Mouse (Mus musculus) heart, embryonic 10.5 days (tissue): ENCODE measurements at regions not wholly inside any gene's neighbourhood (a gene's known extent, or its start where the extent isn't known, plus 50 kb on each side); places are given as distances from the start of the nearest gene placed in this dataset.

Experiments used
- DNase-seq: peaks from one replicate; pipeline ENCODE4 v3.0.0-alpha.2; 2017; ENCODE audit warnings: low spot score
- H3K27ac ChIP-seq: fragments of 300-500 bp; sonication (generic); 2 replicates; pipeline ENCODE4 v1.5.1; 2016; ENCODE audit warnings: mild to moderate bottlenecking
- H3K27me3 ChIP-seq: fragments of 300-500 bp; sonication (generic); 2 replicates; pipeline ENCODE4 v1.6.1; 2016; ENCODE audit warnings: mild to moderate bottlenecking; ENCODE audit not compliant: poor library complexity, insufficient read depth, severe bottlenecking
- H3K36me3 ChIP-seq: fragments of 300-500 bp; sonication (generic); 2 replicates; pipeline ENCODE4 v1.6.1; 2016; ENCODE audit warnings: mild to moderate bottlenecking, moderate library complexity
- H3K4me1 ChIP-seq: fragments of 300-500 bp; sonication (generic); 2 replicates; pipeline ENCODE4 v1.6.1; 2016; ENCODE audit warnings: mild to moderate bottlenecking
- H3K4me3 ChIP-seq: fragments of 300-500 bp; sonication (generic); 2 replicates; pipeline ENCODE4 v1.5.1; 2016; ENCODE audit warnings: mild to moderate bottlenecking, moderate library complexity
- H3K9me3 ChIP-seq: fragments of 300-500 bp; sonication (generic); 2 replicates; pipeline ENCODE4 v1.6.1; 2016; ENCODE audit warnings: mild to moderate bottlenecking, moderate library complexity
- WGBS: fragments of 180-500 bp; shearing (Covaris S2); methylation state at CpG from one replicate; pipeline ENCODE4 v1.1.7; 2016; 5-methylcytosine and 5-hydroxymethylcytosine counted together

DNA sequence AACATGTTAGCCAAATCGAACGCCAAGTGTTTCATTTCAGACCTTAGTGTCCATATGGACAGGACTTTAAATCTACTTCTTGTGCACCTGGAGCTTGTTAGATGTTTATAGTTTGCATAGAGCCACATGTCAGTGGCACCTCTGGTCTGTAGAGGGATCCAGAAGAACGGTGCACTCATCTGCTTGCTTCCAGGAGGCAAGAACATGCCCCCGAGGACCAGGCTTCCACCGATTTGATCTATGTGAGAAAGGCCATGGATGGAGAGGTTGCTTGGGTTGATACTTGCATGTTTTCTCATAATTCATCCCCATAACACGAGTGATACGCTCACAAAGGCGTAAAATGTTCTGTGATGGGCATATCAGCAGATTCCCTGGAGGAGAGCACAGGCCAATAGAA, 177.8 kb downstream of the Enc1 start:
- peaks cover 5% of the 10 kb centered on the region; the same call in 1 of the 2 replicates for H3K4me1 ChIP-seq
- H3K27ac ChIP-seq = no peak overlapping the region
- H3K4me3 ChIP-seq = no peak overlapping the region
- H3K9me3 ChIP-seq = no peaks in the 10 kb centered on the region
- H3K36me3 ChIP-seq = no peaks in the 10 kb centered on the region
- H3K27me3 ChIP-seq = peaks cover 9% of the 10 kb centered on the region
- WGBS = 84% methylated on average over 8 of the region's 8 CpGs
- DNase-seq = peak; percentile 66

DNA sequence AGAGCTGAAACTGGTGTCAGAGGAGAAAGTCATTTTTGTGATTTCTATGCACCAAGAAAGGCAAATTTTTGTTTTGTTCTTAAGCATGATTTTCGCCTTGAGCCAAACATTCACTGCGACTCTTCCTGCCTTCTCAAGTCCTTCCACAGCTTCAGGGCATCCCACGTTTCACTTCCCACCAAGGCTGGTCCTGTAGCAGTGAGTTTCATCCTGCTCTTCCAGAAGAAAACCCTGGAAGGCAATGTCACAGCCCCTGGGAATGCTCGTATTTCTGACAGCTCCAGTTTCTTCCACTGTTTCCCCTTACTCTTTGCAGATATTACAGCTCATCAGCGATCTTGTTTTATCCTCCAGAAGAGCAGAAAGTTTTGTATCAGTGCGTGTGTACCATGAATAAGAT, 177.2 kb downstream of the Enc1 start:
- peaks cover 9% of the 10 kb centered on the region for H3K27me3 ChIP-seq
- no peaks in the 10 kb centered on the region for H3K9me3 ChIP-seq
- peaks cover 5% of the 10 kb centered on the region; the same call in 1 of the 2 replicates for H3K4me1 ChIP-seq
- no peaks in the 10 kb centered on the region for H3K36me3 ChIP-seq
- DNase-seq = peak; percentile 52
- WGBS = 67% methylated on average over 6 of the region's 6 CpGs
- no peak overlapping the region for H3K27ac ChIP-seq
- no peak overlapping the region for H3K4me3 ChIP-seq

DNA sequence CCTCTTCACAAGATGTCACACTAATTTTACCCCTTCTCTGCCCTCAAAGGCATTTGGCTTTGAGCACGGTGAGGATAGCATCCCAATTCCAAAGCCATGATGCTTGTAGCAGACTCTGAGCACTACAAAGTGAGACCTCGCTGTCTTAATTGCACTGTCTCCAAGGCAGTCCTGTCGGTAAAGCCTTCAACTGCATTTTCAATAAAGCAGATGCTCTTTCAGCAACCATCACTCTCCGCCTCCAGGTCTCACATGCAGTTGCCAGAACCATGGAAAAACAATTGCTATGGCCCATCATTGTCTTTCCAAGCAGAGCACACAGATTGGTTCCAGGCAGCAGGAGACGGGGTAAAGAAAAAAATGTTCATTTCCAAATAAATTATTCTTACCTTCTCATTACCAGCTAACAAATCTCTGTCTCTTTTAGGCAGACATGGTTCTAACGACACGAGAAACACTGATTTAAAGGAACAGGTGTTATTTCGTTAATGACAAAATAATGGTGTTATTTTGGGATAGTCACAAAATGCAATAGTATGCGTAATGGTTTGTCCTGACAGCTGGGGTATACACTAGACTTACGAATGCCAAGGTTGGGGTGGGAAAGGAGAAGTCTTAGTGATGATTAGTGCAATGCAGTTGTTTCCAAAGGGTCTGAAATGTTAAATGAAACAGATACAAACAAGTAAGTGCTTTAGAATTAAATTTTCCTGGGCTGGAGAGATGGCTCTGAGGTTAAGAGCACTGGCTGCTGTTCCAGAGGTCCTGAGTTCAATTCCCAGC, 175.2 kb downstream of the Enc1 start:
- peaks cover 5% of the 10 kb centered on the region; the same call in 1 of the 2 replicates for H3K4me1 ChIP-seq
- H3K9me3 ChIP-seq = no peaks in the 10 kb centered on the region
- no peaks in the 10 kb centered on the region for H3K36me3 ChIP-seq
- WGBS = 75% methylated on average over 10 of the region's 10 CpGs
- DNase-seq = peak; percentile 17
- no peak overlapping the region for H3K27ac ChIP-seq
- H3K4me3 ChIP-seq = no peak overlapping the region
- peaks cover 3% of the 10 kb centered on the region; the same call in 1 of the 2 replicates for H3K27me3 ChIP-seq

DNA sequence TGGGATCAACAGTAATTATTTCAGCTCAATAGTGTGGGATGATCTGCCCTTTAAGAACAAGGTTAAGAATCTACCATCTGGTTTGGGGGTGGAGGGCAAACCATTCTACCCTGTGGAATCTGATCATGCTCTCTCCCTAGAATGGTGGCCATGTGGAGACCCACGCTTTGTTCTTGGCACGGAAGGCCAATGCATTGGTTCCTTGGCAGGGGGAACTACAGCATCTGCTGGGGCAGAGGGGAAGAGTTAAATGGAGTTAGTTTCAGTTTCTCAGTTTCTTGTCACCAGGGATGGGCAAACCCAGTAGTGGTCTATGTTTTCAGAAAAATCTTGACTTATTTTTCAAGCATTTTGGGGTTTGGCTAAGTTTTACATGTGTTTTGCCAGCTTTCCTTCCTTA, 174.5 kb downstream of the Enc1 start:
- Histone ChIP-seq H3K4me3 (no peak overlapping the region), H3K27me3 (peaks cover 3% of the 10 kb centered on the region; the same call in 1 of the 2 replicates)
- 87% methylated on average over 2 of the region's 2 CpGs for WGBS

DNA sequence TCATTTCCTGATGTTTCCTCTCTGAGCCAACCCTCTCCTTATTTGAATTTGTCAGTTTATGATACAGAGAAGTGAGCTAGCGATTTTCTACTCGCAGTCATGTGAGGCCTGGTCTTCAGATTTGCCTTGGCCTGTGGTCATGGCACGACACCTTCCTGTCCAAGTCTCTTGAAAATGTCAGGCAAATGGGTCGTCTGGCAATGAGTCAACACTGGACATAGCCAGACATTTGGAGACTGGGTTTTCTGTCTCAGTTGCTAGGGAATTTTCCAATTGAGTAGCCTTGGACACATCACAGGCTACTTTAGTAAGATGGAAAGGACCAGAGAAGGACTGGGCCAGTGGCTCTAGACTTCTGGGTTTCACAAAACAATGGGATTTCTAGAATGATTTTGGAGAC, 171.2 kb downstream of the Enc1 start:
- 76% methylated on average over 4 of the region's 4 CpGs for WGBS
- H3K27ac ChIP-seq = no peak overlapping the region

More for the DNA sequence above, 174.5 kb downstream of the Enc1 start:
- no peaks in the 10 kb centered on the region for H3K36me3 ChIP-seq
- H3K4me1 ChIP-seq = peaks cover 8% of the 10 kb centered on the region
- H3K27ac ChIP-seq = no peak overlapping the region
- H3K9me3 ChIP-seq = no peaks in the 10 kb centered on the region
- DNase-seq = peak; percentile 61

DNA sequence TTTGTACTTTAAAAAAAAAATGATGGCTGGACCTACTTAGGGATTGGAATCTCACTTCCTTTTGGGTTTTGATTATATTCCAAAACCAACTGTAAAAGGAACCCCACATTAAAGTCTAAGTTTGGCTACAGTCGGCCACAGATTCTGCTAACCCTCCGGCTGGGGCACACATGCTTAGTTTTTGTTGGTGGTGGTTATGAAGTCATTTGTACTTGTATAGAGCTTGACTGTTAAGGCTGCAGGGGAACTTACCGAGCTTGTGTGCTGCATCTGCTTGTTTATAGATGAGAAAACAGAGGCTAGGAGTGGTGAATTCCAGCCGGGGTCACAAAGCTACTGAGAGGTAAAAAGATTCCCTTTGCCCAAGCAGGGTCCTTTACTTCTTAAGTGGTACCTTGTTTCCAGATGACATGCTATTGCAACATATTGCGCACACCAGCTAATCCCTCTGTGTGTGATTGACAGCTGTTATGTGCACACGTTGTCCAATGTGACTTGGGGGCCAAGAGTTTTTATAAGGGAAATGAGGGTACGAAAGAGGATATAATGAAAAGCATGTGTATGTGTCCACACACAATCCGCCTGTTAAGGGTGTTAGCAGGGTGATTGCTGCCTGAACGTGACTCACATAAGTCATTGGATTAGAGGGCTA, 169.8 kb downstream of the Enc1 start:
- peak; percentile 39 for DNase-seq
- H3K4me3 ChIP-seq = no peak overlapping the region
- H3K27ac ChIP-seq = no peak overlapping the region
- no peaks in the 10 kb centered on the region for H3K36me3 ChIP-seq
- peaks cover 30% of the 10 kb centered on the region for H3K4me1 ChIP-seq
- 79% methylated on average over 9 of the region's 9 CpGs for WGBS
- no peaks in the 10 kb centered on the region for H3K27me3 ChIP-seq
- no peaks in the 10 kb centered on the region for H3K9me3 ChIP-seq

More for the DNA sequence above, 171.2 kb downstream of the Enc1 start:
- DNase-seq = peak; percentile 25
- H3K27me3 ChIP-seq = no peaks in the 10 kb centered on the region
- no peaks in the 10 kb centered on the region for H3K9me3 ChIP-seq
- peaks cover 23% of the 10 kb centered on the region for H3K4me1 ChIP-seq
- H3K4me3 ChIP-seq = no peak overlapping the region
- no peaks in the 10 kb centered on the region for H3K36me3 ChIP-seq

DNA sequence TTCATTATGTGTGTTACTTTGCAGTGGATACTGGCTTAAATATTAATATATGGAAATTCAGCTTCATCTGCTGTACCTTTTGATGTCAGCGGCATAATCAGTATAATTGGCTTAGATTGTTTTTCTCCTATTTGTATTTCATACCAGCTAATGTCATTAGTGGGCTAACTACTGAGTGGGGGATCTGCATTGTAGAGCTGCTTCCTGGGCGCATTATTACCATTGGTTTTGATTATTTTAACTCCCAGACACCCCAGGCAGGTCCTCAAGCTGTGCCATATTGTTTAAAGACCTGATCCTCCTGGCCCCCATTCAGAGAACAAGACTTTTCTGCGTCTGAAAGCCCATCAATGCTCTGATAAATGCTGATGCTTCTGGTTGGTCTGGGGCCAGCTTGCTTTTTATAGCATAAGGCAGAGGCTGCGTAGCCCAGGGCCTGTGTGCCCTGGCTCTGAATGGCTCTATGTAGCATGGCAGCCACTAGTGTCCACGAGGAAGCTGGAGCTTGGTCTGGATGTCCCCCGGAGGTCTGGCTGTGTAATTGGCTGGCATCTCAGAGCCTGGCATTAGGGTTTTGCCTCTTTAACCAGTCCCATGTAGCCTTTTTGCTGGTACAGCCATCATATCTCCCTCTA, 169.1 kb downstream of the Enc1 start:
- H3K4me1 ChIP-seq = peaks cover 30% of the 10 kb centered on the region
- no peak overlapping the region for H3K27ac ChIP-seq
- H3K36me3 ChIP-seq = no peaks in the 10 kb centered on the region
- H3K4me3 ChIP-seq = no peak overlapping the region
- WGBS = 63% methylated on average over 6 of the region's 6 CpGs
- H3K27me3 ChIP-seq = no peaks in the 10 kb centered on the region
- peak; percentile 63 for DNase-seq
- H3K9me3 ChIP-seq = no peaks in the 10 kb centered on the region

DNA sequence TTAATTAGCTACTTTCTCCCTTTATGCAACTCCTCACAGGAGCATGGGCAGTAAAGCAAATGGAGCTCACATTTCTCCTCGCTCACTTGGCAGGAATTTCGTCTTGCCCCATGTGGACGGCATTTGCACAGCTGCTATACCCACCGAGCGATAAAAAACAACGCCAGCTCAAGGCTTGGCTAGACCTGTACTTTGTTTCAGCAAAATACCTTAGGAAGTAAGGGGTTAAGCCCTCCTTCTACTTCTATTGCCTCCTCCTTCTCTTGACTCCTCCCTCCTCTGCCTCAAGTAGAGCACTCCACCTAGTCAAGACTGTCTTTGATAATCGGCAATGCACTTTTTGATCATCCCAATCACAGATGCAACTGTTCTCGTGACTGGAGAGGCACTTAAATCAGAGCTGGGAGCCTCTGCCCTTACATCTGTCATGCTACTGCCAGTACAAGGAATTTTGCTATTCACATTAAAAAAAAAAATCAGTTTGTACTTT, 168.4 kb downstream of the Enc1 start:
- whole genome bisulfite sequencing = 69% methylated on average over 8 of the region's 8 CpGs
- no peak overlapping the region for H3K4me3 ChIP-seq
- peak; percentile 58 for DNase-seq
- peaks cover 30% of the 10 kb centered on the region for H3K4me1 ChIP-seq
- 0 out of 2 replicates have a peak overlapping the region, but pooled peaks have one; percentile 36 for H3K27ac ChIP-seq
- H3K27me3 ChIP-seq = no peaks in the 10 kb centered on the region
- no peaks in the 10 kb centered on the region for H3K9me3 ChIP-seq
- no peaks in the 10 kb centered on the region for H3K36me3 ChIP-seq

DNA sequence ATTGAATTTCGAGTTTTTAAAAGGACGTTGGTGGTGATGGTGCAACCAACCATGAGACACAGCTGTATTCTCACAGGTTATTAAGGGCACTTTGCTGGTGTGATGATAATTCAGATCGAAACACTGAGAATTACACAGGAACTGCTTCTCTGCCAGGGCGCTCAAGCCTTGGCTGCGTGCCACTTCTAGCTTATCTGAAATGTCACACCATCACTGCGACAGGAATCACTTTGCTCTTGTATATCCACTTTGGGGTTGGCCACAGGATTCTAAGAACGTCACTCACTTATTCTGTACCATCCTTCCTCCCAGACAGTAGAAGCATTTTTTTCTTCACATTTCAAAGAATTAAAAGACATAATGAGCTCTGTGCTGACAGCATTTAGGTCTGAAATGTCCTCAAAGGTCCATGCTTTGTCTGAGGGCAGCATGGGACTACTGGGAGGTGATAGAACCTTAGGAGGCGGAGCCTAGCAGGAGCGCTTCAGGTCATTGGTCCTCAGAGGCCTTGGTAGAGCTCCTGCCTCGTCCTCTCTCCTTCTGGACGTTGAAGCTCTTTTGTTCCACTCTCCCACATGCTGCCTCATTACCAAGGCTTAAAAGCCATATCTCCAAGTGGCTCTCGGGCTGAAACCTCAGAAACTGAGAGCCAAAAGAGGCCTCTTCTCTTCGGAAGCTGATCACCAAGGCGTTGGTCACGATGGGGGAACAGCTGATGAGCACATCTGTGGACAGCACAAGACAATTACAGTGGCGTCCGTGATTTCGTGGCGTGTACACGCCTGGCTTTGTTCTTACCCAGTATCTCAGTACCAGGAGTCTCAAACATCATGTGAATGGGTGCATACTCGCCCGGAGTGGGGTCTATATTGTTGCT, 167.7 kb downstream of the Enc1 start:
- no peaks in the 10 kb centered on the region for H3K27me3 ChIP-seq
- peak overlapping the region; percentile 36; the same call in 1 of the 2 replicates for H3K27ac ChIP-seq
- H3K9me3 ChIP-seq = no peaks in the 10 kb centered on the region
- H3K4me3 ChIP-seq = no peak overlapping the region
- no peaks in the 10 kb centered on the region for H3K36me3 ChIP-seq
- DNase-seq = peak; percentile 71
- 58% methylated on average over 22 of the region's 22 CpGs for WGBS
- H3K4me1 ChIP-seq = peaks cover 30% of the 10 kb centered on the region

DNA sequence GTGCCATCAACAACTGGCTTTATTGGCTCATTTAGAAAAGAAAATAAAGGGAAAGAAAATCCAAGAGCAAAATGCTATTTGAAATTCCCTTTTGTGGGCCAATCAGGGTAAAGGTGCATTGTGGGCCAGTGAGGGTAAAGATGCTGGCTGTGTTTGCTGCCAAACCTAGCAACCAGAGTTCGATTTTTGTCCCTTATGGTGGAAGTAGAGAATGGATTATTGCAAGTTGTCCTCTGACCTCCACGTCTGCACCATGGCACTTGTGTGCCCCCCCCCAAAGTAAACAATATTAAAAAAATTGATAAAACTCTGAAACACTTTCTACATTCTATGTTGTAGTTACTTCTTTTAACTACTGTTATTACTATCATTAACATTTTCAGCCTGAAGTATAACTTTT, 166.9 kb downstream of the Enc1 start:
- no peaks in the 10 kb centered on the region for H3K9me3 ChIP-seq
- DNase-seq = peak; percentile 48
- peaks cover 30% of the 10 kb centered on the region for H3K4me1 ChIP-seq
- no peak overlapping the region for H3K4me3 ChIP-seq
- WGBS = 48% methylated on average over 2 of the region's 2 CpGs
- H3K27ac ChIP-seq = no peak overlapping the region
- no peaks in the 10 kb centered on the region for H3K27me3 ChIP-seq
- H3K36me3 ChIP-seq = no peaks in the 10 kb centered on the region

DNA sequence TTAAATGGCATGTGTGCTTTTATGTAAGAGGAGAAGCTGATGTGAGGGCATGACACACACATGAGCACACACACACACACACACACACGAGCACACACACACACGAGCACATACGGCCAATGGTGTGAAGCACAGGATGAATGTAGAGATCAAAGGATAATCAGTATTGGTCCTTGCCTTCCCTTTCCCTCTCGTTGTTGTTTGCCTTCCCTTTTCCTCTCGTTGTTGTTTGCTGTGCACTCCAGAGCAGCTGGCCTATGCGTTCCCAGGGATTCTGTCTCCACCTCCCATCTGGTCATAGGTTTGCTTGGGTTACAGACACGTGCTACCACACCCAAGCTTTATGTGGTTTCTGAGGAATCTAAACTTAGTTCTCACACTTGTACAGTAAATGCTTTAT, 165.8 kb downstream of the Enc1 start:
- 42% methylated on average over 7 of the region's 7 CpGs for WGBS
- Histone ChIP-seq H3K36me3 (no peaks in the 10 kb centered on the region), H3K4me1 (peaks cover 30% of the 10 kb centered on the region), H3K4me3 (no peak overlapping the region), H3K27ac (no peak overlapping the region), H3K27me3 (no peaks in the 10 kb centered on the region), H3K9me3 (no peaks in the 10 kb centered on the region)
- DNase-seq = peak; percentile 24

DNA sequence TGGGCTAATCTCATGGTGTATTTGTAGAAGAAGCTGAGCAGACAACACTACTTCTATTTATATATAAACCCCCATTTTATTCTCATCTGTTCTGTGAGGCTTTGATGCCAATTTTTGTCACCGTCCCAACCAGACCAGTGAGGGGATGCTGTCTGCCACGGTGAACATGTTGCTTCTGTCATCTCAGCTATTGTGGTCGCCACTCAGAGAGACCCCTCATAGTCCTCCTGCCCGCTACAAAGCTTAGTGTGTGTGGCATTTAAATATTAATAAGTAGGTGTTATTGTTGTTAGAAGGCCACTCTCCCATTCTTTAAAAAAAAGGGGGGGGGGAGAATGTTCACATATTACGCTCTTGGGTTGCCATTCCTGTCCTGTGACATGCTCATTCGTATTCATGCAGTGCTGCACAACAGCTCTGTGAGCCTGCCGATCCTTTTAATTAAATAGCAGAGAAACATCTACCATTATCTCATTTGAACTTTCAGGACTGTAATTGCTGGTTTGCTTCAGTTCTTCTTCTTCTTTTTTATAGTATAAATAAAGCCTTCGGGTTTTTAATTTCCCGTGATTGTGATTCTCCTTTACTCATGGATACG, 161.4 kb downstream of the Enc1 start:
- DNase-seq = peak; percentile 22
- Histone ChIP-seq H3K4me1 (peaks cover 7% of the 10 kb centered on the region; the same call in 1 of the 2 replicates), H3K36me3 (no peaks in the 10 kb centered on the region), H3K27ac (no peak overlapping the region), H3K27me3 (peaks cover 5% of the 10 kb centered on the region; the same call in 1 of the 2 replicates), H3K9me3 (no peaks in the 10 kb centered on the region), H3K4me3 (no peak overlapping the region)
- 87% methylated on average over 10 of the region's 10 CpGs for WGBS
